Mouse (Mus musculus) embryonic stem cell, embryonic (primary cell): ENCODE measurements at regions not wholly inside any gene's neighbourhood (a gene's known extent, or its start where the extent isn't known, plus 50 kb on each side); places are given as distances from the start of the nearest gene placed in this dataset.

Experiments
- CTCF ChIA-PET, 4 experiments: fragments of 300-600 bp in 2 of 4; fragments of 350-600 bp in 2 of 4; sonication (Branson Sonifier 250); formaldehyde crosslinking; loops; one replicate each; lab custom pipeline; 2022; ENCODE audit warnings: inconsistent platforms in 2 of 4; lab: Charles Lee
- POLR2A ChIA-PET, 4 experiments: fragments of 300-600 bp in 2 of 4; fragments of 350-600 bp in 2 of 4; sonication (Branson Sonifier 250); formaldehyde crosslinking; loops; one replicate each; lab custom pipeline; 2022; ENCODE audit warnings: antibody characterized with exemption in 4 of 4, inconsistent platforms in 1 of 4; lab: Charles Lee

GRCm38 (mm10) chr13:98579731-98580130 lies 57.5 kb downstream of the Tmem174 start:
- POLR2A ChIA-PET, result interaction anchor here in 2 of 4 experiments (0.7 to 1.9 kb wide), 2 partner anchors 8 to 122 kb away, joined by 3 to 8 read pairs; no protein-coding TSS in a partner anchor

GRCm38 (mm10) chr13:98578426-98579066 lies 58.7 kb downstream of the Tmem174 start:
- ChIA-PET POLR2A (interaction anchor here in 2 of 4 experiments (0.5 to 1.9 kb wide), 2 partner anchors 9 to 39 kb away, joined by 3 to 8 read pairs; no protein-coding TSS in a partner anchor), CTCF (interaction anchor here in 3 of 4 experiments (1.3 to 1.5 kb wide), 3 partner anchors 10 kb away, joined by 3 to 6 read pairs (median 5); no protein-coding TSS in a partner anchor)

More at GRCm38 (mm10) chr13:98579731-98580130, 57.5 kb downstream of the Tmem174 start:
- CTCF ChIA-PET, result interaction anchor here in 2 of 4 experiments (0.7 to 1.5 kb wide), 2 partner anchors 9 kb away, joined by 4 to 5 read pairs; no protein-coding TSS in a partner anchor

GRCm38 (mm10) chr13:98576061-98576460 lies 61.1 kb downstream of the Tmem174 start:
- ChIA-PET POLR2A (interaction anchor here in 2 of 4 experiments (0.6 to 1.6 kb wide), 7 partner anchors 13 to 747 kb away, joined by 3 to 7 read pairs (median 5); partner anchors contain the start of gene Foxd1 (in 1 of the 2)), CTCF (interaction anchor here in 1 of 4 experiments (1.8 kb wide), 1 partner anchor 12 kb away, joined by 6 read pairs; no protein-coding TSS in a partner anchor)

GRCm38 (mm10) chr13:98574057-98574323 lies 63.2 kb downstream of the Tmem174 start:
- POLR2A ChIA-PET, result no interaction called here
- CTCF ChIA-PET, result interaction anchor here in 1 of 4 experiments (2.8 kb wide), 1 partner anchor 15 kb away, joined by 10 read pairs; no protein-coding TSS in a partner anchor

GRCm38 (mm10) chr13:98573261-98574056 lies 63.8 kb downstream of the Tmem174 start:
- ChIA-PET POLR2A (interaction anchor here in 2 of 4 experiments (0.5 to 2.2 kb wide), 3 partner anchors 9 to 68 kb away, joined by 3 to 16 read pairs (median 12); no protein-coding TSS in a partner anchor), CTCF (interaction anchor here (0.6 to 3.1 kb wide), 4 partner anchors 14 to 23 kb away, joined by 3 to 12 read pairs (median 7); no protein-coding TSS in a partner anchor)

- CTCF ChIA-PET, result interaction anchor here (0.6 to 3.1 kb wide), 8 partner anchors 9 to 50 kb away, joined by 3 to 12 read pairs (median 4); no protein-coding TSS in a partner anchor
- POLR2A ChIA-PET, result interaction anchor here (0.5 to 2.2 kb wide), 10 partner anchors 10 to 1872 kb away, joined by 3 to 16 read pairs (median 3); no protein-coding TSS in a partner anchor
Observed at GRCm38 (mm10) chr13:98572581-98573260, 64.5 kb downstream of the Tmem174 start.

DNA sequence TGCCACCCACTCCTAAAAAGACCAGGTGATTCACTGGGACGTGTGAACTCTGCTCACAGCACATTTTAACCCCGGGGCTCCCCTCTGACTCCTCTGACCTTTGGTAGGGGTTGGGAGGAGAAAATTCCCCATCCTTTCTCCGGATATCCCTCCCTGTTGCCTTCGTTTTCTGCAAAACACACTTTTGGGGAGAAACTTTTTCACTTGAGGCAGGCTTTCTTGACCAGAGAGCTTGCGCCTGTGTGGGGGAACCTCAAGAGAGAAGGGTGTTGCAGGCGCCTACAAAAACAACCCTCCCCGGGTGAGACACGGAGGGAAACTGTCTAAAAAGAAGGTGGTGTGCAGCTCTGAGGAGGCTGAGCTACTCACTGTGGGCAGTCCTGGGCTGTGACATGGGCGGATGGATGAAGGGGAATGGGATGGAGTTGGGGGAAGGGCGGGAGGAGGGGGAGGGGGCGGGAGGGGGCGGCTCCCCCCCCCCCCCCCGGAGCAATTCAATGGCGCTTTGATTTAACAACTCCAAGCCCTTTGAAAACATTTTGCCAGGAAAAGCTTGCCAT lies 65.1 kb downstream of the Tmem174 start:
- CTCF ChIA-PET, result interaction anchor here (0.6 to 3.1 kb wide), 9 partner anchors 9 to 273 kb away, joined by 3 to 12 read pairs (median 3); no protein-coding TSS in a partner anchor
- POLR2A ChIA-PET, result interaction anchor here in 3 of 4 experiments (0.6 to 2.2 kb wide), 11 partner anchors 10 to 1871 kb away, joined by 3 to 12 read pairs (median 3); no protein-coding TSS in a partner anchor

DNA sequence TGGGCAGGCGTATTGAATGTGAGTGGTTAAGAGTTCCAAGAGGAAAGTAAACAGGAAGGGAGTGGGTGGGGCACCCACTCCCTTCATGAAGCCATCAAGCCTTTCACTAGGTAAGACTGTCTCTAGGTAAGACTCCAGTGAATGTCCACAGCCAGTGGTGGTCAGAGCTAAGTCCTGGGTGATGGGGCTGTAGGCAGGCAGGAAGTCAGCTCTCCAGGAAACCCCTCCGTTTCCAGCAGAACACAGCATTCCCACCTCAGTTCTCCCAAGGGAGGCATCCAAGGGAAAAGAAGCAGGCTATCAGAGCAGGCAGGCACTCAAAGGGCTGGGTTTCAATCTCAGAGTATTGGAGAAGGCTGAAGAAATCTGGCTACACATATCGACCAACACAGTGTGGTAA lies 66.2 kb downstream of the Tmem174 start:
- ChIA-PET CTCF (interaction anchor here in 3 of 4 experiments (0.7 to 3.1 kb wide), 5 partner anchors 9 to 177 kb away, joined by 3 to 12 read pairs (median 5); no protein-coding TSS in a partner anchor), POLR2A (interaction anchor here in 1 of 4 experiments (0.6 to 1.3 kb wide), 4 partner anchors 16 to 99 kb away, joined by 3 read pairs; no protein-coding TSS in a partner anchor)

GRCm38 (mm10) chr13:98555693-98556092 lies 63.9 kb upstream of the Gm10320 start:
- ChIA-PET POLR2A (no interaction called here), CTCF (no interaction called here)

GRCm38 (mm10) chr13:98551471-98552020 lies 59.7 kb upstream of the Gm10320 start:
- CTCF ChIA-PET, result no interaction called here
- POLR2A ChIA-PET, result no interaction called here

DNA sequence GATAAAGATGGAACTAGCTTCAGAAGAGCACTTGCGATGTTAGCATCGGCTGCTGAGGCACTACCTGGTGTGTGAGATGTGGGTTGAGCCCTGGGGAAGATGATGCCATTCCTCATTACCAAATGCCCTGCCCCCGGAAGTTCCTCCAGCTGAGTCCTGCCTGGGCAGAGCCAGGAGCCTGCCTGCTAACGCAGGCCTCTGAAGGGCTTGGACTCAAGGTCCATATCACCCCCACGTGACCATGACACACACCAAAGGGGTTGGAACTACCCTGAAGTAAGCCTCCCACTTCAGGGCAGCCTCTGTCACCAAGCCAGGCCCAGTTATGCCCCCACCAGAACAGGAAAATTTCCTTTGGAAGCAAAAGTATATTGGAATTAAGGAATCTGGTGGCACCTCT lies 55.4 kb upstream of the Gm10320 start:
- POLR2A ChIA-PET, result no interaction called here

DNA sequence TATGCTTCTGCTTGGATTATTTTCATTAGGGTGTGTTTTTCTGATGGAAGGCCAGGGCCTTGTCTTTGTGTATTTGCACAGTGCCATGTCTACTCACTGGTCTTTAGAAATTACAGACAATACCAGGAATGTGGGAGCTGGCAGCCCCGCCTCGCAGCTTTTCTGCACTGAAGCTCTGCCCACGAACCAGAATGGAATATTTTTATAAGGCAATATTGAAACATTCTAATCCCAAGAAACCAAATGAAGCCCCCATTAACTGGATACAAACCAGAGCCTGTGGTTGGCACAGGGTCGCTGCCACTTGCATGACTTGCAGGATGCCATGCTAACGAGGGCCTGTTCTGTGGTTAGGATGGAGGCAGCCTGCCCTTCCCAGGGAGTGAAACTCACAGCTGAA lies 54.3 kb upstream of the Gm10320 start:
- ChIA-PET CTCF (interaction anchor here in 1 of 4 experiments (1.0 kb wide), 1 partner anchor 43 kb away, joined by 3 read pairs; no protein-coding TSS in a partner anchor), POLR2A (interaction anchor here in 1 of 4 experiments (0.8 to 1.7 kb wide), 3 partner anchors 13 to 22 kb away, joined by 3 read pairs; no protein-coding TSS in a partner anchor)

More for the DNA sequence above, 55.4 kb upstream of the Gm10320 start:
- CTCF ChIA-PET, result no interaction called here

GRCm38 (mm10) chr13:98545398-98545797 lies 53.6 kb upstream of the Gm10320 start:
- ChIA-PET CTCF (interaction anchor here in 1 of 4 experiments (1.0 kb wide), 1 partner anchor 43 kb away, joined by 3 read pairs; no protein-coding TSS in a partner anchor), POLR2A (interaction anchor here in 1 of 4 experiments (0.9 to 1.7 kb wide), 2 partner anchors 12 to 21 kb away, joined by 3 read pairs; no protein-coding TSS in a partner anchor)

- CTCF ChIA-PET, result interaction anchor here in 1 of 4 experiments (0.7 kb wide), 1 partner anchor 781 kb away, joined by 4 read pairs; no protein-coding TSS in a partner anchor
- POLR2A ChIA-PET, result interaction anchor here in 1 of 4 experiments (0.7 to 1.2 kb wide), 2 partner anchors 12 to 169 kb away, joined by 3 read pairs; no protein-coding TSS in a partner anchor
Observed at GRCm38 (mm10) chr13:98544051-98544450, 52.2 kb upstream of the Gm10320 start.
